Mouse (Mus musculus): ENCODE results near the gene Nav2.

The Nav2 gene

GRCm38 (mm10) chr7:49562404-49562803 is 653.9 kb downstream of the Nav2 start:
- WGBS: 72% methylated on average over 4 of the region's 4 CpGs

- WGBS: 53% methylated on average over 8 of the region's 8 CpGs
Observed at GRCm38 (mm10) chr7:49562851-49563250, 654.3 kb downstream of the Nav2 start.

- WGBS: 44% methylated on average over 11 of the region's 11 CpGs
Observed at GRCm38 (mm10) chr7:49565084-49565483, 656.6 kb downstream of the Nav2 start.

- 41% methylated on average over 11 of the region's 11 CpGs for WGBS
Observed at GRCm38 (mm10) chr7:49565798-49566197, 657.3 kb downstream of the Nav2 start.

GRCm38 (mm10) chr7:49567346-49568034 is 659.0 kb downstream of the Nav2 start:
- 68% methylated on average over 13 of the region's 13 CpGs for WGBS

GRCm38 (mm10) chr7:49569646-49570045 is 661.1 kb downstream of the Nav2 start:
- 43% methylated on average over 7 of the region's 7 CpGs for WGBS

- WGBS: 92% methylated on average over 2 of the region's 2 CpGs
Observed at GRCm38 (mm10) chr7:49571606-49572005, 663.1 kb downstream of the Nav2 start.

GRCm38 (mm10) chr7:49575226-49575625 is 666.7 kb downstream of the Nav2 start:
- 51% methylated on average over 9 of the region's 9 CpGs for WGBS

- 44% methylated on average over 2 of the region's 2 CpGs for WGBS
Observed at GRCm38 (mm10) chr7:49577096-49577495, 668.6 kb downstream of the Nav2 start.

GRCm38 (mm10) chr7:49581951-49582350 is 673.4 kb downstream of the Nav2 start:
- 82% methylated on average over 2 of the region's 2 CpGs for whole genome bisulfite sequencing

GRCm38 (mm10) chr7:49582551-49582950 is 674.0 kb downstream of the Nav2 start:
- WGBS: 79% methylated on average over 7 of the region's 7 CpGs

GRCm38 (mm10) chr7:49583176-49583575 is 674.7 kb downstream of the Nav2 start:
- whole genome bisulfite sequencing: 82% methylated on average over 6 of the region's 6 CpGs

GRCm38 (mm10) chr7:49586530-49587120 is 678.1 kb downstream of the Nav2 start:
- 67% methylated on average over 5 of the region's 5 CpGs for WGBS

- 73% methylated on average over 8 of the region's 8 CpGs for WGBS
Observed at GRCm38 (mm10) chr7:49589635-49590034, 681.1 kb downstream of the Nav2 start.

GRCm38 (mm10) chr7:49597776-49598175 is 689.3 kb downstream of the Nav2 start:
- WGBS: 67% methylated on average over 3 of the region's 3 CpGs

- WGBS: 59% methylated on average over 13 of the region's 13 CpGs
Observed at GRCm38 (mm10) chr7:49598225-49598624, 689.7 kb downstream of the Nav2 start.

- 71% methylated on average over 3 of the region's 3 CpGs for WGBS
Observed at GRCm38 (mm10) chr7:49599950-49600349, 691.4 kb downstream of the Nav2 start.

- 32% methylated on average over 13 of the region's 13 CpGs for WGBS
Observed at GRCm38 (mm10) chr7:49601191-49601975, 692.9 kb downstream of the Nav2 start.

GRCm38 (mm10) chr7:49604244-49604643 is 695.7 kb downstream of the Nav2 start:
- 89% methylated on average over 14 of the region's 14 CpGs for WGBS

GRCm38 (mm10) chr7:49604965-49605795 is 696.7 kb downstream of the Nav2 start:
- WGBS: 79% methylated on average over 15 of the region's 15 CpGs

GRCm38 (mm10) chr7:49616258-49616735 is 707.8 kb downstream of the Nav2 start:
- WGBS: 5% methylated on average over 7 of the region's 7 CpGs

- 76% methylated on average over 4 of the region's 4 CpGs for WGBS
Observed at GRCm38 (mm10) chr7:49617087-49617486, 708.6 kb downstream of the Nav2 start.
